Mouse (Mus musculus) CH12.LX (cell line): ENCODE measurements around the gene Ogn. TPM values are rescaled to one million over a fixed set of nuclear protein-coding genes. Genes with fewer than 3 reads are reported as not detected.
"Not testable (repeated sequence)": the region's sequence is repeated elsewhere in the genome, so short reads cannot be mapped to it uniquely, and the experiment has no call there.

ENCODE experiments used
- DNase-seq: peaks from one replicate; pipeline ENCODE4 v3.0.0-alpha.2; 2013; ENCODE audit errors: extremely low read depth
- H3K27ac ChIP-seq: 2 replicates; pipeline ENCODE4 v1.5.1; 2012; ENCODE audit warnings: low read depth, mild to moderate bottlenecking, control low read depth, moderate library complexity; ENCODE audit not compliant: insufficient read depth
- H3K27me3 ChIP-seq: replicated peaks from 2 replicates; pipeline ENCODE3; 2012; ENCODE audit warnings: inconsistent platforms
- H3K36me3 ChIP-seq, 2 experiments: replicated peaks in 1 of 2; 2 replicates each; pipeline versions ENCODE3 to v1.6.1; 2012; ENCODE audit warnings: inconsistent platforms in 1 of 2, low read length in 1 of 2, mild to moderate bottlenecking in 1 of 2, mixed read lengths in 1 of 2, moderate library complexity in 1 of 2; ENCODE audit not compliant: control insufficient read depth in 1 of 2, insufficient read depth in 1 of 2
- H3K4me1 ChIP-seq, 2 experiments: 2 replicates each; pipeline ENCODE4 v1.6.1; 2012; ENCODE audit warnings: inconsistent platforms in 1 of 2, moderate library complexity in 1 of 2; ENCODE audit not compliant: insufficient read depth in 2 of 2, control insufficient read depth in 1 of 2
- H3K4me2 ChIP-seq: 2 replicates; pipeline ENCODE4 v1.6.1; 2012; ENCODE audit warnings: low read depth, mild to moderate bottlenecking, control low read depth; ENCODE audit not compliant: poor library complexity, insufficient read depth, severe bottlenecking
- H3K4me3 ChIP-seq, 3 experiments: fragments of 150-350 bp in 1 of 3; sonication (generic) in 1 of 3; replicated peaks in 1 of 3; 2 replicates each; pipeline versions ENCODE3 to v1.5.1; 2011 to 2012; ENCODE audit warnings: low read depth in 2 of 3, low read length in 2 of 3, mild to moderate bottlenecking in 2 of 3, moderate library complexity in 2 of 3, control low read depth in 1 of 3, improper control_type of control experiment in 1 of 3, inconsistent platforms in 1 of 3, mixed read lengths in 1 of 3; ENCODE audit not compliant: poor library complexity in 1 of 3
- H3K79me2 ChIP-seq: replicated peaks from 2 replicates; pipeline ENCODE4 v1.6.1; 2012; ENCODE audit warnings: mild to moderate bottlenecking, moderate library complexity; ENCODE audit not compliant: control insufficient read depth, poor library complexity, insufficient read depth, severe bottlenecking; ENCODE audit errors: extremely low read depth
- H3K9ac ChIP-seq: 2 replicates; pipeline ENCODE4 v1.6.1; 2012; ENCODE audit warnings: low read depth, mild to moderate bottlenecking, control low read depth, moderate library complexity; ENCODE audit not compliant: insufficient read depth
- H3K9me3 ChIP-seq: replicated peaks from 2 replicates; pipeline ENCODE3; 2012; ENCODE audit warnings: low read length, inconsistent platforms, mixed read lengths
- BHLHE40 ChIP-seq: IDR thresholded peaks from 2 replicates; pipeline ENCODE4 v1.6.1; 2011; ENCODE audit warnings: mild to moderate bottlenecking, low read depth, low read length, improper control_type of control experiment
- CHD1 ChIP-seq: IDR thresholded peaks from 2 replicates; pipeline ENCODE4 v1.6.1; 2012; ENCODE audit warnings: low read depth, low read length, improper control_type of control experiment, inconsistent platforms
- CTCF ChIP-seq, 2 experiments: IDR thresholded peaks in 1 of 2; conservative IDR thresholded peaks in 1 of 2; 2 replicates each; pipeline ENCODE4 v1.5.1; 2011 to 2012; ENCODE audit warnings: low read depth in 2 of 2, low read length in 2 of 2, improper control_type of control experiment in 1 of 2, inconsistent platforms in 1 of 2, mild to moderate bottlenecking in 1 of 2, moderate library complexity in 1 of 2
- EP300 ChIP-seq: IDR thresholded peaks from 2 replicates; pipeline ENCODE4 v1.6.1; 2011; ENCODE audit warnings: low read length, improper control_type of control experiment
- ETS1 ChIP-seq: conservative IDR thresholded peaks from 2 replicates; pipeline ENCODE4 v1.6.1; 2012; ENCODE audit warnings: low read depth, mild to moderate bottlenecking, inconsistent platforms, low read length, improper control_type of control experiment, moderate library complexity
- GABPA ChIP-seq: IDR thresholded peaks from 2 replicates; pipeline ENCODE4 v1.6.1; 2012; ENCODE audit warnings: low read depth, low read length, improper control_type of control experiment, inconsistent platforms; ENCODE audit not compliant: insufficient replicate concordance
- IRF4 ChIP-seq: IDR thresholded peaks from 2 replicates; pipeline ENCODE4 v1.6.1; 2014; ENCODE audit warnings: low read depth, mild to moderate bottlenecking, inconsistent platforms, low read length, improper control_type of control experiment
- JUN ChIP-seq: IDR thresholded peaks from 2 replicates; pipeline ENCODE4 v1.6.1; 2011; ENCODE audit warnings: low read depth, mild to moderate bottlenecking, low read length, improper control_type of control experiment, moderate library complexity; ENCODE audit not compliant: insufficient read depth
- JUND ChIP-seq: conservative IDR thresholded peaks from 2 replicates; pipeline ENCODE4 v1.6.1; 2011; ENCODE audit warnings: low read depth, low read length, improper control_type of control experiment
- MXI1 ChIP-seq: IDR thresholded peaks from 2 replicates; pipeline ENCODE4 v1.6.1; 2011; ENCODE audit warnings: mild to moderate bottlenecking, low read depth, low read length, improper control_type of control experiment
- PAX5 ChIP-seq: IDR thresholded peaks from 2 replicates; pipeline ENCODE4 v1.6.1; 2012; ENCODE audit warnings: low read length, inconsistent platforms, mixed read lengths
- POLR2A ChIP-seq: IDR thresholded peaks from 2 replicates; pipeline ENCODE4 v1.6.1; 2011; ENCODE audit warnings: low read depth, mild to moderate bottlenecking, improper control_type of control experiment, low read length
- RAD21 ChIP-seq: IDR thresholded peaks from 2 replicates; pipeline ENCODE4 v1.6.1; 2011; ENCODE audit warnings: low read depth, mild to moderate bottlenecking, low read length, improper control_type of control experiment, moderate library complexity
- RCOR1 ChIP-seq: conservative IDR thresholded peaks from 2 replicates; pipeline ENCODE4 v1.6.1; 2012; ENCODE audit warnings: low read depth, mild to moderate bottlenecking, inconsistent platforms, low read length, improper control_type of control experiment
- USF2 ChIP-seq: conservative IDR thresholded peaks from 2 replicates; pipeline ENCODE4 v1.6.1; 2011; ENCODE audit warnings: low read depth, low read length, improper control_type of control experiment
- ZNF384 ChIP-seq: IDR thresholded peaks from 2 replicates; pipeline ENCODE4 v1.6.1; 2012; ENCODE audit warnings: low read depth, low read length, improper control_type of control experiment, inconsistent platforms
- dilution Hi-C: fragments of 300-500 bp; cut with MboI; formaldehyde crosslinking; loops from 2 replicates; pipeline ENCODE4 v1.14.3; 2020; ENCODE audit warnings: low sequenced_read_pairs; ENCODE audit not compliant: extremely low pct_unique_long_range_greater_than_20kb, extremely low pct_ligation_motif_present
- in situ Hi-C: fragments of 300-500 bp; cut with MboI; formaldehyde crosslinking; loops from 3 replicates; pipeline ENCODE4 v1.14.3; 2019; ENCODE audit warnings: low sequenced_read_pairs, low pct_ligation_motif_present, low pct_unique_long_range_greater_than_20kb, mixed read lengths
- polyA plus RNA-seq: library from polyadenylated mRNA; unstranded; fragments of >175 nt; gene quantifications from 2 replicates; pipeline ENCODE4 v1.2.1, GENCODE M21; 2012; ENCODE audit warnings: low read depth; ENCODE audit not compliant: insufficient read length
- total RNA-seq, 2 experiments: library from RNA; depleted of rRNA; stranded (reverse); fragments of 300-350 nt in 1 of 2; fragments of >200 nt in 1 of 2; gene quantifications; 2 replicates each; pipeline ENCODE4 v1.2.3; 2012 to 2014

Gene Ogn
- total and polyA plus RNA-seq, 3 experiments = not detected

DNA sequence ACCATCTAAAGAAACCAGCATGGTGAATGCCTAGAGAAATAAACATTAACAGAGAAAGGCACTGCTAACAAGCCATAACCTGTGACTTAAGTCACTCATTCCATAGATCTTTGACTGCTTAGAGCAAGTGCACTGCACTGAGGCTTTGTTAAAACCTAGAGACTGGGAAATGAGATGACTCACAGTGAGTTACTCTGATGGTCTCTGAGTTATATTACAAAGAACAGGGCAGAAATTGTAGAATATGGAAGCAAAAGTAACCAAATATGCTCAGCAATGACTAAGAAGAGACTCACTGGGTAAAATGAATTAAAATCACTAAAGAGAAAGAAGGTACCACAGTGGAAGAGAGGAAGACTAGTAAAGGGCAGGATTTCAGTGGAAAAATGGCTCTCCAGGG, 24.0 kb upstream of the Ogn start:
- H3K4me1 ChIP-seq = peaks cover 0 to 5% of the 10 kb centered on the region in 2 experiments; a peak in 1 of 4 replicates
- no peaks in the 10 kb centered on the region for H3K27me3 ChIP-seq
- H3K36me3 ChIP-seq = no peaks in the 10 kb centered on the region
- no peak for DNase-seq
- H3K9me3 ChIP-seq = no peaks in the 10 kb centered on the region
- no peak overlapping the region for H3K4me3 ChIP-seq
- in situ Hi-C loops = no loop called here
- dilution Hi-C loops = no loop called here
- H3K79me2 ChIP-seq = no peaks in the 10 kb centered on the region
- no peak overlapping the region for H3K27ac ChIP-seq
- H3K4me2 ChIP-seq = no peak overlapping the region
- no peak overlapping the region for H3K9ac ChIP-seq
- TF ChIP-seq ZNF384 = no peak
- no peak for TF ChIP-seq PAX5
- TF ChIP-seq RAD21 = no peak
- TF ChIP-seq IRF4 = no peak
- TF ChIP-seq GABPA = no peak
- TF ChIP-seq POLR2A = no peak
- TF ChIP-seq JUN = no peak
- TF ChIP-seq BHLHE40 = no peak
- no peak for TF ChIP-seq USF2

- no peak overlapping the region for H3K27ac ChIP-seq
- in situ Hi-C loops (no loop called here), dilution Hi-C loops (no loop called here)
- no peak for DNase-seq
- no peaks in the 10 kb centered on the region for H3K9me3 ChIP-seq
- no peak overlapping the region for H3K9ac ChIP-seq
- TF ChIP-seq RCOR1 = no peak
- no peak for TF ChIP-seq IRF4
- TF ChIP-seq PAX5 = no peak
- peaks cover 0 to 5% of the 10 kb centered on the region in 2 experiments; a peak in 1 of 4 replicates for H3K4me1 ChIP-seq
- no peak overlapping the region for H3K4me3 ChIP-seq
- H3K36me3 ChIP-seq = no peaks in the 10 kb centered on the region
- no peak overlapping the region for H3K4me2 ChIP-seq
- no peaks in the 10 kb centered on the region for H3K79me2 ChIP-seq
- H3K27me3 ChIP-seq = no peaks in the 10 kb centered on the region
Measured at GRCm38 (mm10) chr13:49584307-49585005, 23.4 kb upstream of the Ogn start.

- H3K36me3 ChIP-seq = no peaks in the 10 kb centered on the region
- H3K9me3 ChIP-seq = no peaks in the 10 kb centered on the region
- no peak overlapping the region for H3K9ac ChIP-seq
- no peak for DNase-seq
- no peak overlapping the region for H3K27ac ChIP-seq
- no peaks in the 10 kb centered on the region for H3K27me3 ChIP-seq
- TF ChIP-seq CTCF (conservative IDR thresholded peaks at IDR 0.05 in 1 of 2, IDR thresholded peaks at IDR 0.05 in 1 of 2; ENCODE audit: low read depth in 2 of 2, low read length in 2 of 2) (no peak), ETS1 (no peak), IRF4 (peak; percentile 49; the same call in 1 of the 2 replicates), MXI1 (no peak), EP300 (peak; percentile 37; the same call in 1 of the 2 replicates), CHD1 (no peak), JUND (peak; percentile 55)
- TF ChIP-seq, all 38 proteins: peak for 3
- H3K4me2 ChIP-seq = no peak overlapping the region
- no peaks in the 10 kb centered on the region for H3K79me2 ChIP-seq
- dilution Hi-C loops = no loop called here
- peaks cover 0 to 5% of the 10 kb centered on the region in 2 experiments; a peak in 1 of 4 replicates for H3K4me1 ChIP-seq
- H3K4me3 ChIP-seq = no peak overlapping the region
- in situ Hi-C loops = no loop called here
Measured at GRCm38 (mm10) chr13:49586062-49586461, 21.8 kb upstream of the Ogn start.

GRCm38 (mm10) chr13:49602541-49602940, 5.3 kb upstream of the Ogn start:
- H3K9ac ChIP-seq, H3K4me3 ChIP-seq, H3K79me2 ChIP-seq, in situ Hi-C loops, dilution Hi-C loops, H3K27ac ChIP-seq, H3K4me1 ChIP-seq, H3K9me3 ChIP-seq, H3K36me3 ChIP-seq, H3K4me2 ChIP-seq, DNase-seq, H3K27me3 ChIP-seq: not testable (repeated sequence)
